Mouse (Mus musculus): ENCODE results near the gene Aco2. TPM values are rescaled to one million over a fixed set of nuclear protein-coding genes. Genes with fewer than 3 reads are reported as not detected.

The Aco2 gene
- total and polyA plus RNA-seq, 2 experiments from 2014 or later = 298 to 536 TPM

DNA sequence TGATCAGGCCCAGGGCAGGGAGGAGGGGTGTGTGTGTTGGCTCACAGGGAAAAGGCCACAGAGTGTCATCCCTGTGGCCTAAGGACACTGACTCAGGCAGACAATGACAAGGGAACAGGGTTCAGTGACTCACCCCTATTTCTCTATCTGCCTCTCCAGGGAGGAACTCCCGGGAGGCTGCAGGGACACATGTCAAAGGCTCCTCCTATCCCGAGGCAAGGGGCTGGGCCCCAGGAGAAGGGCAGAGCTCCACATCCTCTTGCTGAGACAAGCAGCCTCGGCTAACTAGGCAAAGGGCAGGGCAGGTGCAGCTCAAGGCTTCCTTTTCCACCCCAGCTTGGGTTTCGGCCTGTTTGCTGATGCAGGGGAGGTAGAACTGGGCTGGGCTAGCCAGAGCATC, 26.4 kb upstream of the Aco2 start:
- TF ChIP-seq CTCF (IDR thresholded peaks at IDR 0.05; ENCODE audit: low read depth) = no peak
- no peak for ATAC-seq

DNA sequence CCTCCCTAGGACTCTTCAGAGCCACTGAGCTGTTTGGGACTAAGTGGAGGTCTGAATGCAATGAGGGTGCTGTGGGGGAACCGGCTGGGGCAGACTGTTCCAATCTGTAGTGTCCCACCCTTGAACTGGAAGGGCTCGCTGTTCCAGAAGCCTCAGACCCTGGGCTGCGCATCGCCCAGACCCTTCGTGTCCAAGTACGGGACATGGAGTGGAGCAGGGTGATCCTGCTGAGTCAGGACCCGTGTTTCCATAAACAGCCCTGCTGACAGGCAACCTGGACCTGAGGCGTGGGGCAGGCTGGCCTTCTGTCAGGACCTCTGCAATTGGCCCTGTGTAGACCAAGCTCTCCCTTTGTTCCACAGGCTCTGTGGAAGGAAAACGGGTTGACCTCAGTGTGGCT, 25.4 kb upstream of the Aco2 start:
- Histone ChIP-seq H3K4me3 (ENCODE audit: low read length) (no peak overlapping the region), H3K27ac (no peak overlapping the region), H3K36me3 (ENCODE audit: insufficient read depth, low read length) (peaks cover 29% of the 10 kb centered on the region), H3K27me3 (ENCODE audit: insufficient read depth, low read length) (no peaks in the 10 kb centered on the region), H3K9ac (replicated peaks; ENCODE audit: low read length) (no peak overlapping the region), H3K4me1 (ENCODE audit: insufficient read depth, low read length) (no peaks in the 10 kb centered on the region), H3K9me3 (ENCODE audit: low read length) (no peaks in the 10 kb centered on the region), H3K4me2 (ENCODE audit: low read depth, low read length) (no peak overlapping the region)
- WGBS = 83% methylated on average over 9 of the region's 9 CpGs
- DNase-seq (ENCODE audit: low spot score) = no peak
- ATAC-seq = no peak
- TF ChIP-seq CTCF (IDR thresholded peaks at IDR 0.05; ENCODE audit: low read depth) = no peak

More for the DNA sequence above, 26.4 kb upstream of the Aco2 start:
- no peak for DNase-seq (ENCODE audit: low spot score)
- Histone ChIP-seq H3K27ac (no peak overlapping the region), H3K27me3 (ENCODE audit: insufficient read depth, low read length) (no peaks in the 10 kb centered on the region), H3K4me1 (ENCODE audit: insufficient read depth, low read length) (no peaks in the 10 kb centered on the region), H3K9ac (replicated peaks; ENCODE audit: low read length) (no peak overlapping the region), H3K4me2 (ENCODE audit: low read depth, low read length) (no peak overlapping the region), H3K36me3 (ENCODE audit: insufficient read depth, low read length) (peaks cover 19% of the 10 kb centered on the region), H3K4me3 (ENCODE audit: low read length) (no peak overlapping the region), H3K9me3 (ENCODE audit: low read length) (no peaks in the 10 kb centered on the region)
- WGBS = 42% methylated on average over 4 of the region's 4 CpGs

DNA sequence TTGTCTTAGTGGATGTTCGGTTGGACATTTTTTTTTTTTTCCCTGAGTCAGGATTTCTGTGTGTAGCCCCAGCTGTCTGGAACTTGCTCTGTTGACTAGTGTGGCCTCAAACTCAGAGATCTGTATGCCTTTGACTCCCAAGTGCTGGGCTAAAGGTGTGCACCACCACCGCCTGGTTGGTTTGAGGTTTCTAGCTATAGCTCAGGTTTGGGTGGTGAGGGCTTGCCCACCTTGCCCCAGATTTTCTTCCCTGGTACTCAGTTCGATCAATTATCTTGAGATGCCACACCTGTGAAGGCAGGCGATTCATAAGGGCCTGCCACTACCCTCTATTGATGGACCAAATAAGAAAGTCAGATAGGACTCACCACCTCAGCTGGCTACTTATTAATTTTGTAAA, 24.9 kb upstream of the Aco2 start:
- 86% methylated on average over 4 of the region's 4 CpGs for WGBS
- TF ChIP-seq CTCF (IDR thresholded peaks at IDR 0.05; ENCODE audit: low read depth) = no peak
- DNase-seq (ENCODE audit: low spot score) = no peak

DNA sequence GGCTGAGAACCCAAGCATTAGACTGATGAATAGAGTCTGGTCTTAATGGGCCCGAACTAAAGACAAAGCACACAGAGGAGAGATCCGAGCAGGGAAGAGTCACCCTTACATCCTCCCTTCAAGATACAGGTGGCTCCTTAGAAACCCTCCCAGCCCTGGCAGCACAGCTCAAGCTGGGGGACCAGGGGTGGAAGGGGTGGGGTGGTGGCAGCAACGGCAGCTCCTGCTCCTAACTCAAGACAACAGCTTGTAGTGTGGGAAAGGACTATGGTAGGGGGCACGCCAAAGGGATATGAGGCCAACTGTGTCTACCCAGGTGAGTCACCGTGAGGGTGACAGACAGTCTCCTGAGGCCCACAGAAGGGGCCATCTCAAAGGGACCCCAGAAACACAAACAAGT, 24.2 kb upstream of the Aco2 start:
- Histone ChIP-seq H3K9ac (replicated peaks; ENCODE audit: low read length) (no peak overlapping the region), H3K27me3 (ENCODE audit: insufficient read depth, low read length) (no peaks in the 10 kb centered on the region), H3K36me3 (ENCODE audit: insufficient read depth, low read length) (peaks cover 30% of the 10 kb centered on the region), H3K4me2 (ENCODE audit: low read depth, low read length) (no peak overlapping the region), H3K27ac (no peak overlapping the region), H3K4me3 (ENCODE audit: low read length) (no peak overlapping the region), H3K9me3 (ENCODE audit: low read length) (no peaks in the 10 kb centered on the region), H3K4me1 (ENCODE audit: insufficient read depth, low read length) (no peaks in the 10 kb centered on the region)
- WGBS = 76% methylated on average over 5 of the region's 5 CpGs
- ATAC-seq (no peak), DNase-seq (ENCODE audit: low spot score) (no peak)
- no peak for TF ChIP-seq CTCF (IDR thresholded peaks at IDR 0.05; ENCODE audit: low read depth)

More for the DNA sequence above, 24.9 kb upstream of the Aco2 start:
- Histone ChIP-seq H3K9me3 (ENCODE audit: low read length) (no peaks in the 10 kb centered on the region), H3K9ac (replicated peaks; ENCODE audit: low read length) (no peak overlapping the region), H3K27ac (no peak overlapping the region), H3K27me3 (ENCODE audit: insufficient read depth, low read length) (no peaks in the 10 kb centered on the region), H3K4me1 (ENCODE audit: insufficient read depth, low read length) (no peaks in the 10 kb centered on the region), H3K4me3 (ENCODE audit: low read length) (no peak overlapping the region), H3K4me2 (ENCODE audit: low read depth, low read length) (no peak overlapping the region), H3K36me3 (ENCODE audit: insufficient read depth, low read length) (peaks cover 30% of the 10 kb centered on the region)
- no peak for ATAC-seq

DNA sequence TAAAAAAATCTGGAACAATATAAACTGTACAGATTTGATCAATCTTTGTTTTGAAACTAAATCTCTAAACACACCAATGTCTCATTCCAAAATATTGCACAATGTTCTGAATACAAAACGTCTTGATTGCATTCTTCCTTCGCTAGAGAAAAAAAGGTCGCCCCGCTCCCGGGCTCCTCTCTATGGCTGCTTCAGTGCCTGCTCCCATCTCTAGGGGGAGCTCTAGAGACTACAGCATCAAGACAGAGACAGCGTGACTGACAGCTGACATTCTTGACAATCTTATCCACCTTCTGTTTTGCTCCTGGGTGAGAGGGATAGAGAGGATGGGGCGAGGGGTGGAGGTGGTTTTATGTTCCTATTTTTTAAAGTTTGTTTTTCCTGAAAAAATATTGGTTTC, 23.8 kb upstream of the Aco2 start:
- TF ChIP-seq CTCF (IDR thresholded peaks at IDR 0.05; ENCODE audit: low read depth) = peak; percentile 72
- H3K9ac ChIP-seq (replicated peaks; ENCODE audit: low read length) = no peak overlapping the region
- no peaks in the 10 kb centered on the region for H3K4me1 ChIP-seq (ENCODE audit: insufficient read depth, low read length)
- ATAC-seq = no peak
- H3K4me2 ChIP-seq (ENCODE audit: low read depth, low read length) = no peak overlapping the region
- DNase-seq (ENCODE audit: low spot score) = peak; percentile 64
- no peak overlapping the region for H3K27ac ChIP-seq
- no peaks in the 10 kb centered on the region for H3K27me3 ChIP-seq (ENCODE audit: insufficient read depth, low read length)
- 42% methylated on average over 7 of the region's 7 CpGs for WGBS
- H3K4me3 ChIP-seq (ENCODE audit: low read length) = no peak overlapping the region
- H3K9me3 ChIP-seq (ENCODE audit: low read length) = no peaks in the 10 kb centered on the region
- H3K36me3 ChIP-seq (ENCODE audit: insufficient read depth, low read length) = peaks cover 30% of the 10 kb centered on the region

DNA sequence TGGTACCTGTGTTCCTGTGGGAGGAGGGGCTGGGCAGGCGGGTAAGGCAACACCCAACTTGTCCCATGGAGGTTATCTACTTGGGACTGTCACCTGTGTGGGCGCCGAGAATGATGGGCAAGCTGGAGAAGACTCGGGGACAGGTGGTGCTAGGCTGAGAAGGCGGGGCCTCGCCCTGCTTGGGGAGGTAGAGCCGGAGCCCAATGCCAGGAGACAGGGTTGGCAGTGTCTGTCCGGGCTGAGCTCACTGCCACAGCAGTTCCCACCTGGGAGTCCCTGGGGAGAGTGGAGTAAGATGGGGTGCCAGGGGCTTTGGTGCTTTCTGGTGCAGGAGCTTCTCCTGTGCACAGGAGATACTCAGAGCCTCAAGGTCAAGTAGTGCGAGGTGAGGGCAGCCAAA, 23.0 kb upstream of the Aco2 start:
- no peak overlapping the region for H3K9ac ChIP-seq (replicated peaks; ENCODE audit: low read length)
- H3K9me3 ChIP-seq (ENCODE audit: low read length) = no peaks in the 10 kb centered on the region
- no peak for ATAC-seq
- no peak for TF ChIP-seq CTCF (IDR thresholded peaks at IDR 0.05; ENCODE audit: low read depth)
- no peak overlapping the region for H3K4me3 ChIP-seq (ENCODE audit: low read length)
- H3K4me2 ChIP-seq (ENCODE audit: low read depth, low read length) = no peak overlapping the region
- no peak for DNase-seq (ENCODE audit: low spot score)
- H3K4me1 ChIP-seq (ENCODE audit: insufficient read depth, low read length) = no peaks in the 10 kb centered on the region
- H3K36me3 ChIP-seq (ENCODE audit: insufficient read depth, low read length) = peaks cover 30% of the 10 kb centered on the region
- no peak overlapping the region for H3K27ac ChIP-seq
- WGBS = 85% methylated on average over 9 of the region's 9 CpGs
- H3K27me3 ChIP-seq (ENCODE audit: insufficient read depth, low read length) = no peaks in the 10 kb centered on the region

DNA sequence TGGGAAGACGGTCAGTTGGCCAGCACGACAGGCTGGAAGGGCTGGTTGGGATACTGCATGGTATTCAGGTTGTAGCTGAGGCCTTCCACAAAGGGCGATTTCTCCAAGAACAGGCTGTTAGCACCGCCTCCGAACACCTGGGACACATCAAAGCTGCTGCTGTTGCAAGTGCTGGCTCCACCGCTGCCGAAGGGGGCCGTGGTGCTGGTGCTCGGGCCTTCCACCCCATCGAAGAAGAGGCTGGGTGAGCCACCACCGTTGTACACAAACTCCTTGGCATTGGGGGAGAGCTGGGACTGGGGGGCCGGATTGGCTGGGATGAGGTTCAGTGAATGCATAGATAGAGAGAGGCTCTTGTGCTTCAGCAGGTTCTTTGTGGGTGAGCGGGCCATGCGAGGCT, 21.4 kb upstream of the Aco2 start:
- H3K27me3 ChIP-seq (ENCODE audit: insufficient read depth, low read length) = no peaks in the 10 kb centered on the region
- no peaks in the 10 kb centered on the region for H3K9me3 ChIP-seq (ENCODE audit: low read length)
- no peak for DNase-seq (ENCODE audit: low spot score)
- 85% methylated on average over 14 of the region's 14 CpGs for WGBS
- H3K4me2 ChIP-seq (ENCODE audit: low read depth, low read length) = no peak overlapping the region
- no peak overlapping the region for H3K27ac ChIP-seq
- H3K9ac ChIP-seq (replicated peaks; ENCODE audit: low read length) = no peak overlapping the region
- no peak for ATAC-seq
- H3K36me3 ChIP-seq (ENCODE audit: insufficient read depth, low read length) = peaks cover 30% of the 10 kb centered on the region
- no peak for TF ChIP-seq CTCF (IDR thresholded peaks at IDR 0.05; ENCODE audit: low read depth)
- no peak overlapping the region for H3K4me3 ChIP-seq (ENCODE audit: low read length)
- 0 out of 2 replicates have a peak, but pooled peaks cover 5% of the 10 kb centered on the region for H3K4me1 ChIP-seq (ENCODE audit: insufficient read depth, low read length)

All from hindbrain, postnatal 0 days (tissue).